Mouse (Mus musculus): ENCODE measurements around the gene Capn10.

DNA sequence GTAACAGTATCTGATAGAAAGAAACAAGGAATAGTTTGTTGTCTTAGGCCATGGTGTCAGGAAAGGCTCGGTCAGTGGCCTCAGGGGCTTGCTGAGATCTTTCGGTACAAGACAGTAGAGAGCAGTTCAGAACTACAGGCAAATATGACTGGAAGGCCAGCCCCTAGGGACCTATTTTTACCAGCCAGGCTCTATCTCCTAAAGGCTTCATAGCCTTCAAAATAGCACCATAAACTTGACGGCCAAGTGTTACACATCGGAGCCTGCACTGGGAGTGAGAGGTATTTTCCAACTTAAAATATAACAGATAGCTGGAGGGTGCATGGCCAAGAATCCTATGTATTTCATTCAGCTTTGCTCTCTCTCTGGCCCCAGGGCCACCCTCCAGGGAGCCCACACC lies 12.7 kb upstream of the Capn10 start:
- TF ChIP-seq EP300 (IDR thresholded peaks at IDR 0.05; ENCODE audit: low read length): no peak
- TF ChIP-seq CTCF (conservative IDR thresholded peaks at IDR 0.05 in 1 of 2, IDR thresholded peaks at IDR 0.05 in 1 of 2; ENCODE audit: low read depth in 2 of 2, low read length in 2 of 2): no peak

Measured in CH12.LX (cell line).